Comparison of ENCODE assay signal across 12 mouse cellular contexts in genomic region chr2:160925203-160925602, GRCm38 (mm10). TPM values are rescaled to one million over a fixed set of nuclear protein-coding genes. Genes with fewer than 3 reads are reported as not detected.
DNase-seq lines count a peak whose midpoint lies in the region; ATAC-seq and TF ChIP-seq lines count a peak whose summit lies in the region.
"Had no signal": no experiment of that assay in that cellular context is flagged by ENCODE, and none has a peak within 500 bp of the region (broad histone marks: within the 10 kb centered on the region; RNA-seq: fewer than 3 reads in every experiment).

No protein-coding gene starts in this region.

- DNase-seq in frontal cortex, adult 2 months (ENCODE audit: extremely low spot score in 1 of 2, low spot score in 1 of 2): no peak
- peak; percentile 23 for DNase-seq in lung, embryonic 14.5 days
- DNase-seq in lung, postnatal 0 days (ENCODE audit: low spot score): no peak
- peak; percentile 53 for DNase-seq in embryonic facial prominence, embryonic 14.5 days (ENCODE audit: low spot score)
- peak; percentile 27 to 50 for DNase-seq in heart, postnatal 14 days
- no peak for DNase-seq in thymus, postnatal 10 days (ENCODE audit: low spot score in 2 of 2)

- TF ChIP-seq CTCF in lung, embryonic 14.5 days (IDR thresholded peaks at IDR 0.05; ENCODE audit: low read depth): no peak
- TF ChIP-seq CTCF in lung, postnatal 0 days (IDR thresholded peaks at IDR 0.05): no peak

- no peaks in the 10 kb centered on the region for H3K36me3 ChIP-seq in lung, embryonic 14.5 days (ENCODE audit: insufficient read depth)
- H3K36me3 ChIP-seq in lung, postnatal 0 days (ENCODE audit: insufficient read depth, low read length): no peaks in the 10 kb centered on the region
- H3K36me3 ChIP-seq in embryonic facial prominence, embryonic 14.5 days (ENCODE audit: control insufficient read depth, insufficient read depth, low read length): no peaks in the 10 kb centered on the region
- no peaks in the 10 kb centered on the region for H3K36me3 ChIP-seq in forebrain, embryonic 13.5 days (ENCODE audit: poor library complexity, severe bottlenecking)
- H3K36me3 ChIP-seq: limb, embryonic 13.5 days; neural tube, embryonic 12.5 days had no signal

- WGBS in lung, embryonic 14.5 days: 65% methylated on average over 9 of the region's 9 CpGs
- 57% methylated on average over 9 of the region's 9 CpGs for WGBS in lung, postnatal 0 days
- 64% methylated on average over 9 of the region's 9 CpGs for WGBS in embryonic facial prominence, embryonic 14.5 days
- WGBS in forebrain, embryonic 13.5 days: 63% methylated on average over 9 of the region's 9 CpGs

- no peak overlapping the region for H3K4me2 ChIP-seq in lung, embryonic 14.5 days
- no peak overlapping the region for H3K4me2 ChIP-seq in lung, postnatal 0 days (replicated peaks; ENCODE audit: low read depth, low read length)
- no peak overlapping the region for H3K4me2 ChIP-seq in embryonic facial prominence, embryonic 14.5 days (ENCODE audit: low read depth, low read length)
- no peak overlapping the region for H3K4me2 ChIP-seq in forebrain, embryonic 13.5 days
- H3K4me2 ChIP-seq: limb, embryonic 13.5 days; neural tube, embryonic 12.5 days had no signal

- ATAC-seq in frontal cortex, adult (ENCODE audit: low TSS enrichment): peak; percentile 44; the same call in 1 of the 2 replicates
- ATAC-seq in lung, embryonic 14.5 days (ENCODE audit: insufficient read depth): no peak
- ATAC-seq in lung, postnatal 0 days: no peak
- ATAC-seq in embryonic facial prominence, embryonic 14.5 days (ENCODE audit: low read depth): peak; percentile 24; the same call in 1 of the 2 replicates
- no peak for ATAC-seq in forebrain, embryonic 13.5 days

- no peak overlapping the region for H3K4me3 ChIP-seq in lung, embryonic 14.5 days (ENCODE audit: low read depth, low read length)
- H3K4me3 ChIP-seq in lung, postnatal 0 days (ENCODE audit: low read depth, low read length): no peak overlapping the region
- H3K4me3 ChIP-seq in embryonic facial prominence, embryonic 14.5 days (ENCODE audit: low read depth, low read length): no peak overlapping the region
- no peak overlapping the region for H3K4me3 ChIP-seq in forebrain, embryonic 13.5 days
- H3K4me3 ChIP-seq: limb, embryonic 13.5 days; neural tube, embryonic 12.5 days had no signal

- no peaks in the 10 kb centered on the region for H3K4me1 ChIP-seq in lung, embryonic 14.5 days (ENCODE audit: insufficient read depth)
- no peaks in the 10 kb centered on the region for H3K4me1 ChIP-seq in lung, postnatal 0 days (ENCODE audit: insufficient read depth, low read depth, low read length)
- H3K4me1 ChIP-seq in embryonic facial prominence, embryonic 14.5 days (ENCODE audit: control insufficient read depth, insufficient read depth, low read length): peaks cover 14% of the 10 kb centered on the region; the same call in 1 of the 2 replicates
- H3K4me1 ChIP-seq in forebrain, embryonic 13.5 days: no peaks in the 10 kb centered on the region
- H3K4me1 ChIP-seq: neural tube, embryonic 12.5 days had no signal

- no peak overlapping the region for H3K9ac ChIP-seq in lung, embryonic 14.5 days
- no peak overlapping the region for H3K9ac ChIP-seq in lung, postnatal 0 days (replicated peaks; ENCODE audit: low read depth)
- H3K9ac ChIP-seq in embryonic facial prominence, embryonic 14.5 days (ENCODE audit: low read depth, low read length): no peak overlapping the region
- no peak overlapping the region for H3K9ac ChIP-seq in forebrain, embryonic 13.5 days
- H3K9ac ChIP-seq: limb, embryonic 13.5 days; neural tube, embryonic 12.5 days had no signal

- H3K9me3 ChIP-seq in lung, embryonic 14.5 days (ENCODE audit: low read depth, low read length): no peaks in the 10 kb centered on the region
- H3K9me3 ChIP-seq in lung, postnatal 0 days (ENCODE audit: low read length): no peaks in the 10 kb centered on the region
- no peaks in the 10 kb centered on the region for H3K9me3 ChIP-seq in embryonic facial prominence, embryonic 14.5 days (ENCODE audit: control insufficient read depth, low read length)
- no peaks in the 10 kb centered on the region for H3K9me3 ChIP-seq in forebrain, embryonic 13.5 days (replicated peaks)
- H3K9me3 ChIP-seq: neural tube, embryonic 12.5 days had no signal

- H3K27ac ChIP-seq in lung, embryonic 14.5 days (ENCODE audit: low read depth): no peak overlapping the region
- no peak overlapping the region for H3K27ac ChIP-seq in lung, postnatal 0 days (ENCODE audit: low read length)
- peak overlapping the region; percentile 44 for H3K27ac ChIP-seq in embryonic facial prominence, embryonic 14.5 days (replicated peaks; ENCODE audit: low read depth, low read length)
- H3K27ac ChIP-seq in forebrain, embryonic 13.5 days: no peak overlapping the region
- H3K27ac ChIP-seq: limb, embryonic 13.5 days; neural tube, embryonic 12.5 days had no signal

- H3K27me3 ChIP-seq in lung, embryonic 14.5 days (ENCODE audit: insufficient read depth, low read length): no peaks in the 10 kb centered on the region
- no peaks in the 10 kb centered on the region for H3K27me3 ChIP-seq in lung, postnatal 0 days (replicated peaks; ENCODE audit: insufficient read depth, low read length)
- no peaks in the 10 kb centered on the region for H3K27me3 ChIP-seq in embryonic facial prominence, embryonic 14.5 days (replicated peaks; ENCODE audit: control insufficient read depth, insufficient read depth, low read length)
- no peaks in the 10 kb centered on the region for H3K27me3 ChIP-seq in forebrain, embryonic 13.5 days
- H3K27me3 ChIP-seq: limb, embryonic 13.5 days; neural tube, embryonic 12.5 days had no signal

- TF ChIP-seq EP300 in lung, postnatal 0 days (IDR thresholded peaks at IDR 0.05): no peak

- intact Hi-C loops in heart, postnatal 14 days (cut with DNase I): no loop called here

RNA-seq across cellular contexts. Expression of gene Emilin3, which starts 13.1 kb away (rescaled TPM):
- 0.17 and 0.26 TPM in 2 replicates for polyA plus RNA-seq in frontal cortex, adult 2 months (2012; rRNA removed)
- 10.6 and 14.0 TPM in 2 replicates for polyA plus RNA-seq in lung, embryonic 14.5 days (2014; fragmentation: Nextera tagmentation; extraction: Ambion mirVana)
- polyA plus RNA-seq in lung, postnatal 0 days (2015; fragmentation: Nextera tagmentation; extraction: Ambion mirVana): 0.36 and 0.52 TPM in 2 replicates
- 21.6 and 26.0 TPM in 2 replicates for polyA plus RNA-seq in embryonic facial prominence, embryonic 14.5 days (2014; fragmentation: Nextera tagmentation; extraction: Ambion mirVana)
- 10 to 100 TPM in 1 of 2 experiments, 1 to 10 TPM in 1; 8.9 to 10.2 TPM for total RNA-seq in heart, postnatal 14 days (2021)
- 0.72 and 0.84 TPM in 2 replicates for polyA plus RNA-seq in forebrain, embryonic 13.5 days (2015; fragmentation: Nextera tagmentation; extraction: Ambion mirVana)
- total RNA-seq: hematopoietic stem cell, adult 5-6 weeks; megakaryocyte, adult 5-6 weeks had no signal

RNA-seq across cellular contexts. Expression of gene Lpin3, which starts 44.7 kb away (rescaled TPM):
- 0.76 and 0.80 TPM in 2 replicates for polyA plus RNA-seq in frontal cortex, adult 2 months (2012; rRNA removed)
- 1.5 and 2.5 TPM in 2 replicates for polyA plus RNA-seq in lung, embryonic 14.5 days (2014; fragmentation: Nextera tagmentation; extraction: Ambion mirVana)
- 3.2 and 4.5 TPM in 2 replicates for polyA plus RNA-seq in lung, postnatal 0 days (2015; fragmentation: Nextera tagmentation; extraction: Ambion mirVana)
- 1.1 and 1.4 TPM in 2 replicates for polyA plus RNA-seq in embryonic facial prominence, embryonic 14.5 days (2014; fragmentation: Nextera tagmentation; extraction: Ambion mirVana)
- total RNA-seq in heart, postnatal 14 days (2021): 1 to 10 TPM; 5.9 to 7.0 TPM
- polyA plus RNA-seq in forebrain, embryonic 13.5 days (2015; fragmentation: Nextera tagmentation; extraction: Ambion mirVana): 0.06 and 0.21 TPM in 2 replicates
- total RNA-seq: hematopoietic stem cell, adult 5-6 weeks; megakaryocyte, adult 5-6 weeks had no signal

RNA-seq across cellular contexts. Expression of gene Zhx3, which starts 52.4 kb away (rescaled TPM):
- 18.7 and 19.2 TPM in 2 replicates for polyA plus RNA-seq in frontal cortex, adult 2 months (2012; rRNA removed)
- polyA plus RNA-seq in lung, embryonic 14.5 days (2014; fragmentation: Nextera tagmentation; extraction: Ambion mirVana): 12.0 and 13.0 TPM in 2 replicates
- polyA plus RNA-seq in lung, postnatal 0 days (2015; fragmentation: Nextera tagmentation; extraction: Ambion mirVana): 7.2 and 10.9 TPM in 2 replicates
- 10.6 and 11.1 TPM in 2 replicates for polyA plus RNA-seq in embryonic facial prominence, embryonic 14.5 days (2014; fragmentation: Nextera tagmentation; extraction: Ambion mirVana)
- total RNA-seq in heart, postnatal 14 days (2021): 10 to 100 TPM; 54.3 to 59.2 TPM
- polyA plus RNA-seq in forebrain, embryonic 13.5 days (2015; fragmentation: Nextera tagmentation; extraction: Ambion mirVana): 13.7 and 14.0 TPM in 2 replicates

Comparison
In these comparisons a context has a peak if more than half of its experiments do, and no peak if none do; other contexts are left out.
1. DNase-seq: peak in lung, embryonic 14.5 days (single experiment), embryonic facial prominence, embryonic 14.5 days (single experiment) and heart, postnatal 14 days (2 of 2); none in frontal cortex, adult 2 months (0 of 2), lung, postnatal 0 days (single experiment) and thymus, postnatal 10 days (0 of 2).
2. ATAC-seq: peak in frontal cortex, adult (single experiment) and embryonic facial prominence, embryonic 14.5 days (single experiment); none in lung, embryonic 14.5 days (single experiment), lung, postnatal 0 days (single experiment) and forebrain, embryonic 13.5 days (single experiment).